Mouse (Mus musculus): ENCODE measurements around the gene Gfi1. TPM values are rescaled to one million over a fixed set of nuclear protein-coding genes. Genes with fewer than 3 reads are reported as not detected.

Gfi1 gene
- polyA plus RNA-seq, 1 experiment = 1.3 TPM

DNA sequence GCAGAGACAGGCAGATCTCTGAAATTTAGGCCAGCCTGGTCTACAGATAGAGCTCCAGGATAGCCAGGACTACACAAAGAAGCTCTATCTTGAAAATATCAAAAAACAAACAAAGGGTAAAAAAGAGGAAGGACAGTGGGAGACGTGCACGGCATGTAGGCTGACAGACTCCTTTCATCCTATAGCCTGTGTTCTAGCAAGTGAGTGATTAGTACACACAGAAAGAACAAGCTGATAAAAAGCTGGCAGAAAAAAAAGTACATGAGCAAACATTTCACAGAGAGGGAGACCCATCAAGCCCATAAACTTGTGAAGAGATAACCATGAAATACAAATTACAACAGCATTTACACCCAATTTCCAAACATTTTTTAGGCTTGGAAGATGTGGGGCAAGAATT lies 14.1 kb downstream of the Gfi1 start:
- no peaks in the 10 kb centered on the region for H3K27me3 ChIP-seq (ENCODE audit: control insufficient read depth, insufficient read depth, low read length)
- TF ChIP-seq CTCF (IDR thresholded peaks at IDR 0.05; ENCODE audit: control insufficient read depth, insufficient read depth, insufficient replicate concordance, low read depth, low read length) (no peak), POLR2A (IDR thresholded peaks at IDR 0.05; ENCODE audit: control insufficient read depth, low read depth, low read length) (no peak)
- H3K36me3 ChIP-seq (ENCODE audit: control insufficient read depth, insufficient read depth, low read length) = no peaks in the 10 kb centered on the region
- H3K4me1 ChIP-seq (ENCODE audit: control insufficient read depth, insufficient read depth, low read length) = no peaks in the 10 kb centered on the region
- H3K27ac ChIP-seq (ENCODE audit: control insufficient read depth, insufficient read depth, low read depth, low read length) = no peak overlapping the region
- no peak overlapping the region for H3K4me3 ChIP-seq (ENCODE audit: control insufficient read depth, low read depth, low read length)

DNA sequence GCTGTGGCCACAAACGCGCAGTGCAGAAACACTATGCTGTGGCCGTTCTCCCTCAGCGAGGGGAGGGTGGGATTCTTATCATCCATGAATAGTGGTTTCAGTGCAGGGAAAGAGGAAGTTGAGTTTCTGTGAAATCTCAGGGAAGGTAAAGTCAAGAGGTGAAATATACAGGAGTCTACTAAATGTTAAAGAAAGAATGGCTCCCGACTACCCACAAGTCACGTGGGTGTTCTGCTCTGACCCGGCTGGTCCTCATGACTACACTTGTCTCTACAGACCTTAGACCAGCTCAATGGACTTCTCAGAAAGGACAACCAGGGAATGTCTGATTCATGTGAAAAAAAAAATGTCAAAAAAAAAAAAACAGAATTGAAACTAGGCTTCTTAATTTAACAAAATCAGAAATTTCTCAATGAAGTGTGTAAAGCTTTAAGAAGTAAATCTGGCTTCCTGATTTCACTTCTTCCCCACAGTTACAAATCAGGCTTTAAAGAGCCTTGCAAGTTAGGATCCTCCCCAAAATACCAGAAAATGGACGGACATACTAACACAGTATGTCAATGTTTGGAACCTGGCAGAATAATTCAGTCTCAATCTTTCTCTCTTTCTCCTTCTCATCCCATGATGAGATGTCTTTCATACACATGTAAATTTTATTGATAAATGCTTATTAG lies 17.6 kb downstream of the Gfi1 start:
- Histone ChIP-seq H3K36me3 (ENCODE audit: control insufficient read depth, insufficient read depth, low read length) (no peaks in the 10 kb centered on the region), H3K4me1 (ENCODE audit: control insufficient read depth, insufficient read depth, low read length) (no peaks in the 10 kb centered on the region), H3K27ac (ENCODE audit: control insufficient read depth, insufficient read depth, low read depth, low read length) (no peak overlapping the region), H3K4me3 (ENCODE audit: control insufficient read depth, low read depth, low read length) (no peak overlapping the region), H3K27me3 (ENCODE audit: control insufficient read depth, insufficient read depth, low read length) (no peaks in the 10 kb centered on the region)
- TF ChIP-seq CTCF (IDR thresholded peaks at IDR 0.05; ENCODE audit: control insufficient read depth, insufficient read depth, insufficient replicate concordance, low read depth, low read length) = no peak
- no peak for TF ChIP-seq POLR2A (IDR thresholded peaks at IDR 0.05; ENCODE audit: control insufficient read depth, low read depth, low read length)

DNA sequence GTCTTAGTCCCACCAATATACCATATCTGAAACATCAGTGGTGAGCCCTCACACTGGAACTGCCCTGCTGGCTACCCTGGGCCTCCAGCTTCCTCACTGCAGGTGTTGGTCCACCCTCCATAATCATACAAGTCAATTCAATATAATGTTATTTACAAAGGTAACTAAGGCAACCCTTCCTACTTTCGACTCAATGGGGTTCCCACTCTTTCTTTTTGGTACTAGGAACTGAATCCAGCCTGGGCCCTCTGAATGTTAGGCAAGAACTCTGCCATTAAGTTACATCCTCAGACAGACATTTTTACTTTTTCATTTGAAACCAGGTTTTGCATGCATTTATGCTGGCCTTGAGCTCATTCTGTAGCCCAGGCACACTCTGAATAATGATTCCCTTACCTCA lies 19.6 kb downstream of the Gfi1 start:
- no peak for TF ChIP-seq CTCF (IDR thresholded peaks at IDR 0.05; ENCODE audit: control insufficient read depth, insufficient read depth, insufficient replicate concordance, low read depth, low read length)
- no peak for TF ChIP-seq POLR2A (IDR thresholded peaks at IDR 0.05; ENCODE audit: control insufficient read depth, low read depth, low read length)
- H3K27me3 ChIP-seq (ENCODE audit: control insufficient read depth, insufficient read depth, low read length) = no peaks in the 10 kb centered on the region
- H3K4me3 ChIP-seq (ENCODE audit: control insufficient read depth, low read depth, low read length) = no peak overlapping the region
- no peaks in the 10 kb centered on the region for H3K4me1 ChIP-seq (ENCODE audit: control insufficient read depth, insufficient read depth, low read length)
- no peak overlapping the region for H3K27ac ChIP-seq (ENCODE audit: control insufficient read depth, insufficient read depth, low read depth, low read length)
- no peaks in the 10 kb centered on the region for H3K36me3 ChIP-seq (ENCODE audit: control insufficient read depth, insufficient read depth, low read length)

DNA sequence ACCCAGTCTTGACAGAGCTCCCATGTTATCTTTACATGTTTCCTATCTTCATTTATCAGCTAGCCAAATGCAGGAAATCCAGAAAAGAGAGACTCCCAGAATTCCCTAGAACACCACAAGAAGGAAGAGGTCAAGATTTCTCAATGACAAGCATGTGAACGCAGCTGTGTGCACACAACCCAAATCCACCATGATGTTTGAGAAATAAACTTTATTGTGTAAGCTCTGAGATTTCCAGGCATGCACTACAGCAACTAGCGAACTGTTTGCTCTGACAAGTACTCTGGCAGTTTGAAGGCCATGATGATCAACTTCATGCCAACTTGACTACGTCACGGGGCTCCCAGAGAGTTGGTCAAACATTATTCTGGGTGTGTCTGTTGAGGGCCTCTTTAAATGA lies 20.1 kb downstream of the Gfi1 start:
- H3K4me3 ChIP-seq (ENCODE audit: control insufficient read depth, low read depth, low read length) = no peak overlapping the region
- TF ChIP-seq POLR2A (IDR thresholded peaks at IDR 0.05; ENCODE audit: control insufficient read depth, low read depth, low read length) = no peak
- H3K4me1 ChIP-seq (ENCODE audit: control insufficient read depth, insufficient read depth, low read length) = no peaks in the 10 kb centered on the region
- no peaks in the 10 kb centered on the region for H3K27me3 ChIP-seq (ENCODE audit: control insufficient read depth, insufficient read depth, low read length)
- no peak overlapping the region for H3K27ac ChIP-seq (ENCODE audit: control insufficient read depth, insufficient read depth, low read depth, low read length)
- no peaks in the 10 kb centered on the region for H3K36me3 ChIP-seq (ENCODE audit: control insufficient read depth, insufficient read depth, low read length)

DNA sequence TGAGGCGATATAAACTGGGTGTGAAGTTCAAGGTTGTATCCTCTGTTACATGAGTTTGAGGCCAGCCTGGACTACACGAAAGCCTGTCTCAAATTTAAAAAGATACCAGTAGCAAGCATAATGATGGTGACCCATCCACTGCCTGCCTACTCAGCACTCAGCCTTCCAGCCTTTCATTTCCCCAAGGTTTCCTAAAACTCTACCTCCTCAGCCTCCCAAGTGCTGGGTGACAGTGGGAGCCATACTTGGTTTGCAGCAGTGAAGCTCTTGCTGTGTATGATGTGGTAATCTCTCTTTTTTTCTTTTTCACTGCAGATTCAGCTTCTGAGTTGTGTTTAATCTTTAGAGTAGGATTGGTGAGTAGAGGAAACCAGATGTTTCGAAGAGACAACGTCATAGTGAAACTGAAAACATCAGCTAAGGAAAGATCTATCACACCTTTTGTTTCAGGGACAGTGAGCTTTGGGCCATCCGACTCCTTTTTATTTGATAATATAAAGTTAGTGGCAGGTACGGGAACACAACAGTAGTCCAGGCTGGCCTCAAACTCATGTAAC lies 22.6 kb downstream of the Gfi1 start:
- H3K27ac ChIP-seq (ENCODE audit: control insufficient read depth, insufficient read depth, low read depth, low read length) = no peak overlapping the region

DNA sequence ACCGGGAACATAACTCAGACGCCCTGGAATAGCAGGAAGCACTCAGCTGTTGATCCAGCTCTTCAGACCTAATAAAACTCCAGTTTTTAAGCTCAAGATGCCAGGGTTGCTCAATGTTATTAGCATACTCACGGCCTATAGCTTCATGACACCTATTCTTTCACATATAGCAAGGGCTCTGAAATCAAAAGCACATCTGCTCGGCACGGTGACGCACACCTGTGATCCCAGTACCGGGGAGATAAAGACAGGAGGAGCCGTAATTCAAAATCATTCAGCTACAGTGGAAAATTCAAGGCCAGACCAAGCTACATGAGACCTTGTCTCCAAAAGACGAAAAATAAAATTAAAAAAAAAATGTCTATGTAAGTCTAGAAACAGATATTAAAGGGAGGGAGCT lies 24.2 kb downstream of the Gfi1 start:
- no peaks in the 10 kb centered on the region for H3K36me3 ChIP-seq (ENCODE audit: control insufficient read depth, insufficient read depth, low read length)
- no peak overlapping the region for H3K27ac ChIP-seq (ENCODE audit: control insufficient read depth, insufficient read depth, low read depth, low read length)
- no peaks in the 10 kb centered on the region for H3K4me1 ChIP-seq (ENCODE audit: control insufficient read depth, insufficient read depth, low read length)
- no peak for TF ChIP-seq CTCF (IDR thresholded peaks at IDR 0.05; ENCODE audit: control insufficient read depth, insufficient read depth, insufficient replicate concordance, low read depth, low read length)
- TF ChIP-seq POLR2A (IDR thresholded peaks at IDR 0.05; ENCODE audit: control insufficient read depth, low read depth, low read length) = no peak
- no peak overlapping the region for H3K4me3 ChIP-seq (ENCODE audit: control insufficient read depth, low read depth, low read length)
- no peaks in the 10 kb centered on the region for H3K27me3 ChIP-seq (ENCODE audit: control insufficient read depth, insufficient read depth, low read length)

More for the DNA sequence above, 22.6 kb downstream of the Gfi1 start:
- Histone ChIP-seq H3K36me3 (ENCODE audit: control insufficient read depth, insufficient read depth, low read length) (no peaks in the 10 kb centered on the region), H3K4me1 (ENCODE audit: control insufficient read depth, insufficient read depth, low read length) (no peaks in the 10 kb centered on the region), H3K4me3 (ENCODE audit: control insufficient read depth, low read depth, low read length) (no peak overlapping the region), H3K27me3 (ENCODE audit: control insufficient read depth, insufficient read depth, low read length) (no peaks in the 10 kb centered on the region)
- TF ChIP-seq CTCF (IDR thresholded peaks at IDR 0.05; ENCODE audit: control insufficient read depth, insufficient read depth, insufficient replicate concordance, low read depth, low read length) (no peak), POLR2A (IDR thresholded peaks at IDR 0.05; ENCODE audit: control insufficient read depth, low read depth, low read length) (no peak)

DNA sequence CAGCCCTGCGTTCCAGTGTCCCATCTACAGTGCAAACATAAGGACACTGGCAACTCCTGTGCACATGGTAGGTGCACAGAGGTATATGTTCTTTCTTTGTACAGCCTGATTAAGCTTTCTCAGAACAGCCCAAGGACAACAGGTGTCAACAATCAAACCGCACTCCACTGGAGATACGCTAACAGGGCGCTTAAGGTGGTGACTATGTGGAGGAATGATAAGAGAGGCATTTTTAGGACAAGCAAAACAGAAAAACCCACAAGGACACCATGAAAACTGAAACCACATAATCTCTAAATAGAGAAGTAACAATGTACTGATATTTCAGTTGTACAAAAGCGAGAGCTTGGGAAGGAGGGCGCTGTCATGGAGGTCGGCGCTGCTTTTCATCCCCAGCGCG lies 25.0 kb downstream of the Gfi1 start:
- H3K27ac ChIP-seq (ENCODE audit: control insufficient read depth, insufficient read depth, low read depth, low read length) = no peak overlapping the region
- H3K27me3 ChIP-seq (ENCODE audit: control insufficient read depth, insufficient read depth, low read length) = no peaks in the 10 kb centered on the region
- no peak for TF ChIP-seq CTCF (IDR thresholded peaks at IDR 0.05; ENCODE audit: control insufficient read depth, insufficient read depth, insufficient replicate concordance, low read depth, low read length)
- no peak for TF ChIP-seq POLR2A (IDR thresholded peaks at IDR 0.05; ENCODE audit: control insufficient read depth, low read depth, low read length)
- no peaks in the 10 kb centered on the region for H3K36me3 ChIP-seq (ENCODE audit: control insufficient read depth, insufficient read depth, low read length)
- no peak overlapping the region for H3K4me3 ChIP-seq (ENCODE audit: control insufficient read depth, low read depth, low read length)
- H3K4me1 ChIP-seq (ENCODE audit: control insufficient read depth, insufficient read depth, low read length) = no peaks in the 10 kb centered on the region
